Mouse (Mus musculus): ENCODE measurements around the gene Arhgap6.

DNA sequence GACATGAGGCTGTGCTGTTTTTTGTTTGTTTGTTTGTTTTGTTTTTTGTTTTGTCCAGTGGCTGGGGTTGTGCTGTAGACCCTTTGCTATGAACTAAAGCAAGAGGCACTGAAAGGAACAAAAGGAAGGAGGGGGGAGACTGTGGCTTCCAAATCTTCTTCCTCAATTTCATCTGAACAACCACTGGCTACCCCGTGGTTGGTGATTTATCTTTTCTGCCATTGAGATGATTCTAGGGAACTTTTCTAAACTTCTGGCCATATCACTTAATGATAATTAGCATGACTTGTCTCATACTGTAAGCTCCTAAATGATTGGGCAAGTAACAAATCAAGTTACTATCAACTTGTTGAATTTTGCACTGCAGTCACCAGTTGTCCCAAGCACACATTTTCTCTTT is 249.0 kb downstream of the Arhgap6 start:
- TF ChIP-seq CTCF (IDR thresholded peaks at IDR 0.05; ENCODE audit: extremely low read depth, insufficient read length, insufficient replicate concordance, low read depth, low read length) (no peak), POLR2A (IDR thresholded peaks at IDR 0.05; ENCODE audit: low read depth, low read length) (no peak)

Data from small intestine, adult 2 months (tissue).